Mouse (Mus musculus): ENCODE measurements around the gene Gpr135. TPM values are rescaled to one million over a fixed set of nuclear protein-coding genes. Genes with fewer than 3 reads are reported as not detected.

Gene Gpr135
- total and polyA plus RNA-seq, 3 experiments = not detected

- H3K36me3 ChIP-seq (replicated peaks) = peaks cover 82% of the 10 kb centered on the region
- DNase-seq (ENCODE audit: low spot score) = no peak
- no peak for TF ChIP-seq GATA1 (IDR thresholded peaks at IDR 0.05; ENCODE audit: borderline replicate concordance, low read length)
- TF ChIP-seq POLR2AphosphoS5 (IDR thresholded peaks at IDR 0.05; ENCODE audit: insufficient replicate concordance, low read depth, low read length) = no peak
- TF ChIP-seq CTCF (IDR thresholded peaks at IDR 0.05; ENCODE audit: low read depth, low read length) = no peak
- no peak for TF ChIP-seq TAL1 (conservative IDR thresholded peaks at IDR 0.05; ENCODE audit: low read depth, low read length)
- no peak for TF ChIP-seq GATA2 (IDR thresholded peaks at IDR 0.05; ENCODE audit: borderline replicate concordance, low read depth, low read length)
- ATAC-seq (ENCODE audit: extremely low read depth, insufficient number of reproducible peaks, low FRiP score, poor library complexity, severe bottlenecking) = no peak
- no peak overlapping the region for H3K4me3 ChIP-seq (ENCODE audit: low read depth, low read length)
- H3K27me3 ChIP-seq (ENCODE audit: insufficient read depth, low read length) = no peaks in the 10 kb centered on the region
- H3K4me1 ChIP-seq (ENCODE audit: insufficient read depth, low read depth, low read length) = no peaks in the 10 kb centered on the region
- H3K9me3 ChIP-seq (replicated peaks) = no peaks in the 10 kb centered on the region
Observed at GRCm38 (mm10) chr12:72096966-72097365, 26.0 kb upstream of the Gpr135 start.

GRCm38 (mm10) chr12:72089802-72090201 lies 18.9 kb upstream of the Gpr135 start:
- no peak for TF ChIP-seq POLR2AphosphoS5 (IDR thresholded peaks at IDR 0.05; ENCODE audit: insufficient replicate concordance, low read depth, low read length)
- TF ChIP-seq TAL1 (conservative IDR thresholded peaks at IDR 0.05; ENCODE audit: low read depth, low read length) = no peak
- TF ChIP-seq GATA1 (IDR thresholded peaks at IDR 0.05; ENCODE audit: borderline replicate concordance, low read length) = no peak
- TF ChIP-seq GATA2 (IDR thresholded peaks at IDR 0.05; ENCODE audit: borderline replicate concordance, low read depth, low read length) = no peak
- no peak for TF ChIP-seq CTCF (IDR thresholded peaks at IDR 0.05; ENCODE audit: low read depth, low read length)
- H3K36me3 ChIP-seq (replicated peaks) = peaks cover 48% of the 10 kb centered on the region
- H3K4me3 ChIP-seq (ENCODE audit: low read depth, low read length) = no peak overlapping the region
- H3K4me1 ChIP-seq (ENCODE audit: insufficient read depth, low read depth, low read length) = peaks cover 22% of the 10 kb centered on the region
- no peak for ATAC-seq (ENCODE audit: extremely low read depth, insufficient number of reproducible peaks, low FRiP score, poor library complexity, severe bottlenecking)
- peaks cover under 1% of the 10 kb centered on the region; the same call in 1 of the 2 replicates for H3K27me3 ChIP-seq (ENCODE audit: insufficient read depth, low read length)
- no peak for DNase-seq (ENCODE audit: low spot score)
- no peaks in the 10 kb centered on the region for H3K9me3 ChIP-seq (replicated peaks)

GRCm38 (mm10) chr12:72086166-72086825 lies 15.4 kb upstream of the Gpr135 start:
- DNase-seq (ENCODE audit: low spot score) = no peak
- peaks cover 39% of the 10 kb centered on the region for H3K4me1 ChIP-seq (ENCODE audit: insufficient read depth, low read depth, low read length)
- no peak for TF ChIP-seq TAL1 (conservative IDR thresholded peaks at IDR 0.05; ENCODE audit: low read depth, low read length)
- no peak for TF ChIP-seq GATA1 (IDR thresholded peaks at IDR 0.05; ENCODE audit: borderline replicate concordance, low read length)
- TF ChIP-seq GATA2 (IDR thresholded peaks at IDR 0.05; ENCODE audit: borderline replicate concordance, low read depth, low read length) = no peak
- H3K4me3 ChIP-seq (ENCODE audit: low read depth, low read length) = peak overlapping the region; percentile 75
- peaks cover 11% of the 10 kb centered on the region; the same call in 1 of the 2 replicates for H3K27me3 ChIP-seq (ENCODE audit: insufficient read depth, low read length)
- H3K9me3 ChIP-seq (replicated peaks) = no peaks in the 10 kb centered on the region
- no peak for ATAC-seq (ENCODE audit: extremely low read depth, insufficient number of reproducible peaks, low FRiP score, poor library complexity, severe bottlenecking)
- peaks cover 13% of the 10 kb centered on the region for H3K36me3 ChIP-seq (replicated peaks)

GRCm38 (mm10) chr12:72085329-72086165 lies 14.6 kb upstream of the Gpr135 start, which contains the start of the genes L3hypdh and Jkamp:
Gene L3hypdh, minus strand, starts transcription at chr12:72085439.
Gene Jkamp, plus strand, starts transcription at chr12:72085589.
- no peak for TF ChIP-seq CTCF (IDR thresholded peaks at IDR 0.05; ENCODE audit: low read depth, low read length)
- TF ChIP-seq GATA2 (IDR thresholded peaks at IDR 0.05; ENCODE audit: borderline replicate concordance, low read depth, low read length) = no peak
- no peak for TF ChIP-seq TAL1 (conservative IDR thresholded peaks at IDR 0.05; ENCODE audit: low read depth, low read length)
- no peak for TF ChIP-seq GATA1 (IDR thresholded peaks at IDR 0.05; ENCODE audit: borderline replicate concordance, low read length)
- no peak for TF ChIP-seq POLR2AphosphoS5 (IDR thresholded peaks at IDR 0.05; ENCODE audit: insufficient replicate concordance, low read depth, low read length)
- peak within 1 kb of the TSS; percentile 75 for H3K4me3 ChIP-seq (ENCODE audit: low read depth, low read length)
- ATAC-seq (ENCODE audit: extremely low read depth, insufficient number of reproducible peaks, low FRiP score, poor library complexity, severe bottlenecking) = peak; percentile 93
- H3K27me3 ChIP-seq (ENCODE audit: insufficient read depth, low read length) = peaks cover 17% of the 10 kb centered on the region
- peaks cover 40% of the 10 kb centered on the region for H3K4me1 ChIP-seq (ENCODE audit: insufficient read depth, low read depth, low read length)
- H3K36me3 ChIP-seq (replicated peaks) = peaks cover 10% of the 10 kb centered on the region
- H3K9me3 ChIP-seq (replicated peaks) = no peaks in the 10 kb centered on the region
- DNase-seq (ENCODE audit: low spot score) = peak; percentile 96

- Histone ChIP-seq H3K4me1 (ENCODE audit: insufficient read depth, low read depth, low read length) (peaks cover 40% of the 10 kb centered on the region), H3K4me3 (ENCODE audit: low read depth, low read length) (peak overlapping the region; percentile 75), H3K36me3 (replicated peaks) (peaks cover 5% of the 10 kb centered on the region), H3K27me3 (ENCODE audit: insufficient read depth, low read length) (peaks cover 18% of the 10 kb centered on the region), H3K9me3 (replicated peaks) (no peaks in the 10 kb centered on the region)
- TF ChIP-seq GATA1 (IDR thresholded peaks at IDR 0.05; ENCODE audit: borderline replicate concordance, low read length) (no peak), POLR2AphosphoS5 (IDR thresholded peaks at IDR 0.05; ENCODE audit: insufficient replicate concordance, low read depth, low read length) (no peak), CTCF (IDR thresholded peaks at IDR 0.05; ENCODE audit: low read depth, low read length) (no peak), GATA2 (IDR thresholded peaks at IDR 0.05; ENCODE audit: borderline replicate concordance, low read depth, low read length) (no peak), TAL1 (conservative IDR thresholded peaks at IDR 0.05; ENCODE audit: low read depth, low read length) (no peak)
- ATAC-seq (ENCODE audit: extremely low read depth, insufficient number of reproducible peaks, low FRiP score, poor library complexity, severe bottlenecking) (0 out of 2 replicates have a peak, but pooled peaks have one; percentile 0), DNase-seq (ENCODE audit: low spot score) (peak; percentile 48)
Observed at GRCm38 (mm10) chr12:72085024-72085328, 14.1 kb upstream of the Gpr135 start.
